Mouse (Mus musculus) hindbrain, embryonic 11.5 days (tissue): ENCODE data around the gene Tmc7. TPM values are rescaled to one million over a fixed set of nuclear protein-coding genes. Genes with fewer than 3 reads are reported as not detected.

Source experiments
- ATAC-seq: fragments of 200-750 bp; cut with Nextera tagmentation; 2 replicates; pipeline ENCODE4 v1.8.0; 2017; ENCODE audit warnings: mild to moderate bottlenecking, moderate TSS enrichment, moderate library complexity; ENCODE audit not compliant: low FRiP score
- DNase-seq: peaks from one replicate; pipeline ENCODE4 v3.0.0-alpha.2; 2015; ENCODE audit warnings: low spot score
- H3K27ac ChIP-seq: fragments of 300-500 bp; sonication (generic); 2 replicates; pipeline ENCODE4 v1.5.1; 2014; ENCODE audit warnings: mild to moderate bottlenecking, low read depth, low read length
- H3K27me3 ChIP-seq: fragments of 300-500 bp; sonication (generic); 2 replicates; pipeline ENCODE4 v1.6.1; 2014; ENCODE audit warnings: mild to moderate bottlenecking, low read length, moderate library complexity, mixed read lengths; ENCODE audit not compliant: control insufficient read depth, insufficient read depth
- H3K36me3 ChIP-seq: fragments of 300-500 bp; sonication (generic); 2 replicates; pipeline ENCODE4 v1.6.1; 2014; ENCODE audit warnings: mild to moderate bottlenecking, low read length, moderate library complexity, mixed read lengths; ENCODE audit not compliant: control insufficient read depth, insufficient read depth
- H3K4me1 ChIP-seq: fragments of 300-500 bp; sonication (generic); replicated peaks from 2 replicates; pipeline ENCODE4 v1.6.1; 2014; ENCODE audit warnings: low read length, mixed read lengths; ENCODE audit not compliant: control insufficient read depth, insufficient read depth
- H3K4me2 ChIP-seq: fragments of 300-500 bp; sonication (generic); replicated peaks from 2 replicates; pipeline ENCODE4 v1.6.1; 2014; ENCODE audit warnings: mild to moderate bottlenecking, low read depth, low read length
- H3K4me3 ChIP-seq: fragments of 300-500 bp; sonication (generic); 2 replicates; pipeline ENCODE4 v1.5.1; 2014; ENCODE audit warnings: low read depth, low read length
- H3K9ac ChIP-seq: fragments of 300-500 bp; sonication (generic); 2 replicates; pipeline ENCODE4 v1.6.1; 2014; ENCODE audit warnings: low read depth, low read length
- H3K9me3 ChIP-seq: fragments of 300-500 bp; sonication (generic); 2 replicates; pipeline ENCODE4 v1.6.1; 2016; ENCODE audit warnings: low read length; ENCODE audit not compliant: control insufficient read depth
- WGBS: fragments of 180-500 bp; shearing (Covaris S2); extraction: QIAGEN DNeasy Blood & Tissue Kit; methylation state at CpG from one replicate; pipeline ENCODE4 v1.1.7; 2014; 5-methylcytosine and 5-hydroxymethylcytosine counted together
- polyA plus RNA-seq: library from polyadenylated mRNA; unstranded; fragments of >200 nt; fragmentation: Nextera tagmentation; extraction: Ambion mirVana; gene quantifications from 2 replicates; pipeline ENCODE4 v1.2.1, GENCODE M21; 2014

Tmc7 gene
- polyA plus RNA-seq, 1 experiment from 2014 or later = 9.8 TPM

GRCm38 (mm10) chr7:118611933-118612332 lies 27.4 kb upstream of the Tmc7 start:
- ATAC-seq = no peak
- H3K4me2 ChIP-seq = no peak overlapping the region
- WGBS = 84% methylated on average over 8 of the region's 8 CpGs
- no peak overlapping the region for H3K4me3 ChIP-seq
- no peak overlapping the region for H3K9ac ChIP-seq
- no peaks in the 10 kb centered on the region for H3K36me3 ChIP-seq
- H3K27ac ChIP-seq = no peak overlapping the region
- H3K9me3 ChIP-seq = no peaks in the 10 kb centered on the region
- no peaks in the 10 kb centered on the region for H3K27me3 ChIP-seq
- no peaks in the 10 kb centered on the region for H3K4me1 ChIP-seq
- DNase-seq = no peak

GRCm38 (mm10) chr7:118611185-118611749 lies 26.7 kb upstream of the Tmc7 start:
- no peak overlapping the region for H3K4me2 ChIP-seq
- H3K9me3 ChIP-seq = no peaks in the 10 kb centered on the region
- 86% methylated on average over 4 of the region's 4 CpGs for WGBS
- DNase-seq (no peak), ATAC-seq (no peak)
- H3K4me3 ChIP-seq = no peak overlapping the region
- H3K9ac ChIP-seq = no peak overlapping the region
- H3K36me3 ChIP-seq = no peaks in the 10 kb centered on the region
- no peaks in the 10 kb centered on the region for H3K4me1 ChIP-seq
- no peaks in the 10 kb centered on the region for H3K27me3 ChIP-seq
- H3K27ac ChIP-seq = no peak overlapping the region

- DNase-seq (no peak), ATAC-seq (no peak)
- H3K9me3 ChIP-seq = no peaks in the 10 kb centered on the region
- no peaks in the 10 kb centered on the region for H3K36me3 ChIP-seq
- H3K9ac ChIP-seq = no peak overlapping the region
- no peak overlapping the region for H3K4me3 ChIP-seq
- no peak overlapping the region for H3K27ac ChIP-seq
- H3K4me1 ChIP-seq = no peaks in the 10 kb centered on the region
- 88% methylated on average over 12 of the region's 13 CpGs for WGBS
- no peak overlapping the region for H3K4me2 ChIP-seq
- no peaks in the 10 kb centered on the region for H3K27me3 ChIP-seq
Observed at GRCm38 (mm10) chr7:118610721-118611120, 26.2 kb upstream of the Tmc7 start.

- ATAC-seq = no peak
Observed at GRCm38 (mm10) chr7:118609815-118610214, 25.3 kb upstream of the Tmc7 start.

GRCm38 (mm10) chr7:118604842-118605241 lies 20.3 kb upstream of the Tmc7 start:
- Histone ChIP-seq H3K9ac (no peak overlapping the region), H3K36me3 (no peaks in the 10 kb centered on the region), H3K9me3 (no peaks in the 10 kb centered on the region), H3K4me1 (no peaks in the 10 kb centered on the region), H3K4me2 (no peak overlapping the region), H3K27ac (no peak overlapping the region), H3K27me3 (no peaks in the 10 kb centered on the region), H3K4me3 (no peak overlapping the region)
- ATAC-seq (no peak), DNase-seq (no peak)
- WGBS = 81% methylated on average over 8 of the region's 8 CpGs

More at GRCm38 (mm10) chr7:118609815-118610214, 25.3 kb upstream of the Tmc7 start:
- Histone ChIP-seq H3K27ac (no peak overlapping the region), H3K27me3 (no peaks in the 10 kb centered on the region), H3K36me3 (no peaks in the 10 kb centered on the region), H3K9ac (no peak overlapping the region), H3K4me1 (no peaks in the 10 kb centered on the region), H3K9me3 (no peaks in the 10 kb centered on the region), H3K4me2 (no peak overlapping the region), H3K4me3 (no peak overlapping the region)
- 92% methylated on average over 7 of the region's 7 CpGs for WGBS
- DNase-seq = no peak

GRCm38 (mm10) chr7:118599954-118600631 lies 15.6 kb upstream of the Tmc7 start:
- H3K27me3 ChIP-seq = peaks cover 15% of the 10 kb centered on the region
- ATAC-seq (no peak), DNase-seq (no peak)
- H3K36me3 ChIP-seq = no peaks in the 10 kb centered on the region
- peaks cover 5% of the 10 kb centered on the region for H3K4me1 ChIP-seq
- WGBS = 74% methylated on average over 12 of the region's 12 CpGs
- no peak overlapping the region for H3K27ac ChIP-seq
- H3K4me2 ChIP-seq = no peak overlapping the region
- no peak overlapping the region for H3K9ac ChIP-seq
- no peaks in the 10 kb centered on the region for H3K9me3 ChIP-seq
- H3K4me3 ChIP-seq = no peak overlapping the region

- H3K4me3 ChIP-seq = peak within 1 kb of the TSS; percentile 22
- H3K36me3 ChIP-seq = no peaks in the 10 kb centered on the region
- H3K27me3 ChIP-seq = peaks cover 15% of the 10 kb centered on the region
- 6% methylated on average over 23 of the region's 23 CpGs for WGBS
- H3K9me3 ChIP-seq = no peaks in the 10 kb centered on the region
- peak; percentile 31 for DNase-seq
- no peak within 1 kb of the TSS for H3K27ac ChIP-seq
- peak within 1 kb of the TSS; percentile 47 for H3K4me2 ChIP-seq
- peak within 1 kb of the TSS; percentile 49 for H3K9ac ChIP-seq
- no peak for ATAC-seq
- peaks cover 16% of the 10 kb centered on the region for H3K4me1 ChIP-seq
Observed at GRCm38 (mm10) chr7:118597201-118597600, 12.7 kb upstream of the Tmc7 start, which contains the start of gene Tmc5. Tmc5 (plus strand) TSS chr7:118597297.

GRCm38 (mm10) chr7:118596271-118596670 lies 11.7 kb upstream of the Tmc7 start:
- no peak overlapping the region for H3K4me2 ChIP-seq

GRCm38 (mm10) chr7:118595228-118595627 lies 10.7 kb upstream of the Tmc7 start:
- no peaks in the 10 kb centered on the region for H3K36me3 ChIP-seq
- DNase-seq (peak; percentile 98), ATAC-seq (peak; percentile 8; the same call in 1 of the 2 replicates)
- H3K4me1 ChIP-seq = peaks cover 18% of the 10 kb centered on the region
- peaks cover 15% of the 10 kb centered on the region for H3K27me3 ChIP-seq
- H3K4me2 ChIP-seq = peak overlapping the region; percentile 25
- peak overlapping the region; percentile 92 for H3K27ac ChIP-seq
- no peak overlapping the region for H3K4me3 ChIP-seq
- WGBS = 4% methylated on average over 14 of the region's 14 CpGs
- H3K9ac ChIP-seq = no peak overlapping the region; the same call in 1 of the 2 replicates
- H3K9me3 ChIP-seq = no peaks in the 10 kb centered on the region

More at GRCm38 (mm10) chr7:118596271-118596670, 11.7 kb upstream of the Tmc7 start:
- Histone ChIP-seq H3K27ac (no peak overlapping the region), H3K4me3 (no peak overlapping the region), H3K9me3 (no peaks in the 10 kb centered on the region), H3K4me1 (peaks cover 18% of the 10 kb centered on the region), H3K36me3 (no peaks in the 10 kb centered on the region), H3K9ac (no peak overlapping the region), H3K27me3 (peaks cover 15% of the 10 kb centered on the region)
- WGBS = 79% methylated on average over 11 of the region's 11 CpGs
- ATAC-seq = no peak
- no peak for DNase-seq
